Mouse (Mus musculus) C2C12 (cell line): ENCODE measurements around the gene Msl2. TPM values are rescaled to one million over a fixed set of nuclear protein-coding genes. Genes with fewer than 3 reads are reported as not detected.

Experiments
- H3K27me3 ChIP-seq: one replicate; pipeline ENCODE4 v1.6.1; 2011; ENCODE audit not compliant: control insufficient read depth, insufficient read depth, insufficient read length
- H3K36me3 ChIP-seq: one replicate; pipeline ENCODE4 v1.6.1; 2011; ENCODE audit not compliant: control insufficient read depth, insufficient read depth
- H3K4me3 ChIP-seq: one replicate; pipeline ENCODE4 v1.5.1; 2011; ENCODE audit warnings: mild to moderate bottlenecking, control low read depth; ENCODE audit not compliant: poor library complexity, insufficient read depth, severe bottlenecking
- H3K79me2 ChIP-seq: one replicate; pipeline ENCODE4 v1.6.1; 2011; ENCODE audit not compliant: control insufficient read depth, insufficient read depth
- H3K79me3 ChIP-seq: one replicate; pipeline ENCODE4 v1.6.1; 2011; ENCODE audit warnings: low read depth, control low read depth
- H3ac ChIP-seq: one replicate; pipeline ENCODE3; 2011; ENCODE audit warnings: low read depth; ENCODE audit not compliant: control insufficient read depth, insufficient read length
- CEBPB ChIP-seq: IDR thresholded peaks from one replicate; pipeline ENCODE4 v1.6.1; 2011; ENCODE audit warnings: low read depth, mild to moderate bottlenecking, control low read depth, moderate library complexity
- CTCF ChIP-seq: IDR thresholded peaks from one replicate; pipeline ENCODE4 v1.5.1; 2011; ENCODE audit not compliant: control insufficient read depth, insufficient read depth, insufficient read length
- FOSL1 ChIP-seq: IDR thresholded peaks from one replicate; pipeline ENCODE4 v1.8.0; 2011; ENCODE audit warnings: mild to moderate bottlenecking, low read length; ENCODE audit not compliant: poor library complexity, insufficient read depth, severe bottlenecking
- MAX ChIP-seq: IDR thresholded peaks from one replicate; pipeline ENCODE4 v1.6.1; 2011; ENCODE audit warnings: mild to moderate bottlenecking, control low read depth
- MYOD1 ChIP-seq: IDR thresholded peaks from one replicate; pipeline ENCODE4 v1.6.1; 2011; ENCODE audit warnings: low read depth; ENCODE audit not compliant: control insufficient read depth, insufficient read length
- MYOG ChIP-seq: IDR thresholded peaks from one replicate; pipeline ENCODE4 v1.6.1; 2011; ENCODE audit not compliant: control insufficient read depth, insufficient read length; ENCODE audit errors: extremely low read depth
- USF1 ChIP-seq: IDR thresholded peaks from one replicate; pipeline ENCODE4 v1.6.1; 2011; ENCODE audit warnings: low read depth, mild to moderate bottlenecking, control low read depth, moderate library complexity
- polyA plus RNA-seq: library from polyadenylated mRNA; unstranded; fragments of >200 nt; fragmentation: generic; extraction: Trizol; gene quantifications from one replicate; pipeline ENCODE4 v1.2.1, GENCODE M21; 2012; ENCODE audit warnings: missing spikeins

Gene Msl2
- polyA plus RNA-seq, 1 experiment, result 7.6 TPM

DNA sequence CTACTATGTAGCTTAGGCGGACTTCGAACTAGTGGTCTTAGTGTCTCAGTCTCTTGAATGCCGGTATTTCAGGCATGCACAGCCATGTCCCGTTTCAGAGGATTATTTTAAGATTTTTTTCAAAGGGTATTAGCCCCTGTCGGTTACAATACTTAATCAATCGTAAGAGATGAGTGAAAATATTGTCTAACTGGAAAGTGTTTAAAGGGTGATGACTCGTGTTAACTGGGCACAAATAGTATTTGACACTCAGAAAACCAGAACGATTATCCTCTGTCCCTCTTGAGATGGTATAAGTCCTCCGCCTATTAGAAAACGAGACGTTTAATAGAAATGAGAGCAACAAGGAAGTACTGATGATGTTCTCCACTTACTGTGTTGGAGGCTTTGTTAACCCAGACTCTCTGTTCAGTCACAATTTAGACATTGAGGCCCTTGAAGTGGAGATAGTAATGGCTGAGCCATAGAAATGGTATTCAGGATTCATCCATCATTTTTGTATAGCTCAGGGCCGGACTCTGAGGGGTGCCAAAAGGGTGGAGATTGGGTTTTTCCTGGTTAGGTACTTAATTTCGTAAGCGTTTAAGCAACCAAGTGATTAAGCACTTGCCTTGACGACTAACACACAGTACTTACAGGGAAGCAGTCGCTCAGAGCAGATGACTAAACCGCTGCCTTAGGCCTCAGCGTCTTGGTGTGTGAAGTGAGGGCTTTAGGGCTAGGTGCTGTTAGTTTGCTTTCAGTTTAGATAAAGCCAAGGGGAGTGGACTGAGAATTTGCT is 2.4 kb downstream of the Msl2 start:
- TF ChIP-seq CEBPB (no peak), CTCF (no peak), USF1 (no peak), FOSL1 (no peak), MYOD1 (no peak), MAX (no peak), MYOG (no peak)
- Histone ChIP-seq H3ac (peak overlapping the region; percentile 41), H3K79me3 (peaks cover 67% of the 10 kb centered on the region), H3K27me3 (no peaks in the 10 kb centered on the region), H3K4me3 (peak overlapping the region; percentile 78), H3K36me3 (peaks cover 16% of the 10 kb centered on the region), H3K79me2 (peaks cover 69% of the 10 kb centered on the region)

- H3K36me3 ChIP-seq, result peaks cover 24% of the 10 kb centered on the region
- TF ChIP-seq CTCF (no peak), MYOG (no peak), CEBPB (no peak), MAX (no peak), USF1 (no peak), MYOD1 (no peak), FOSL1 (no peak)
- no peaks in the 10 kb centered on the region for H3K27me3 ChIP-seq
- H3K79me2 ChIP-seq, result peaks cover 81% of the 10 kb centered on the region
- H3K4me3 ChIP-seq, result peak overlapping the region; percentile 78
- peaks cover 79% of the 10 kb centered on the region for H3K79me3 ChIP-seq
- no peak overlapping the region for H3ac ChIP-seq
Observed at GRCm38 (mm10) chr9:101077486-101077885, 3.6 kb downstream of the Msl2 start.

DNA sequence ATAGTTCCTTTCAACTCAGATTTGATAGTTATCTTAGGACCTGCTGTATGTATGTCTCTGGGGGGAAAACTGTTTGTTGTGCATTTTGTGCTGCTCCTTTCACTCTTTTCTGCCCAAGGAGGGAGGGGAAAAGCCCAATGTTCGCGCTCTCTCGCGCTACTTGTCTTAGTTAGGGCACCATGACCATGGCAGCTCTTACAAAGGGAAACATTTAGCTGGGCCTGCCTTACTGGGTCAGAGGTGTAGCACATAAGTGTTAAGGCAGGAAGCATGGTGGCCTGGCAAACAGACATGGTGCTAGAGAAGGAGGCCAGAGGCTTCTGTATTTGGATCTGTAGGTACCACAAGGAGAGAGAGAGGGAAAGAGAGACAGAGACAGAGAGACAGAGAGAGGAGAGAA is 4.7 kb downstream of the Msl2 start:
- Histone ChIP-seq H3K4me3 (no peak overlapping the region), H3K27me3 (no peaks in the 10 kb centered on the region), H3ac (no peak overlapping the region), H3K79me2 (peaks cover 92% of the 10 kb centered on the region), H3K36me3 (peaks cover 24% of the 10 kb centered on the region), H3K79me3 (peaks cover 90% of the 10 kb centered on the region)
- TF ChIP-seq CEBPB (no peak), MYOD1 (no peak), MYOG (no peak), CTCF (no peak), MAX (no peak), FOSL1 (no peak), USF1 (no peak)

DNA sequence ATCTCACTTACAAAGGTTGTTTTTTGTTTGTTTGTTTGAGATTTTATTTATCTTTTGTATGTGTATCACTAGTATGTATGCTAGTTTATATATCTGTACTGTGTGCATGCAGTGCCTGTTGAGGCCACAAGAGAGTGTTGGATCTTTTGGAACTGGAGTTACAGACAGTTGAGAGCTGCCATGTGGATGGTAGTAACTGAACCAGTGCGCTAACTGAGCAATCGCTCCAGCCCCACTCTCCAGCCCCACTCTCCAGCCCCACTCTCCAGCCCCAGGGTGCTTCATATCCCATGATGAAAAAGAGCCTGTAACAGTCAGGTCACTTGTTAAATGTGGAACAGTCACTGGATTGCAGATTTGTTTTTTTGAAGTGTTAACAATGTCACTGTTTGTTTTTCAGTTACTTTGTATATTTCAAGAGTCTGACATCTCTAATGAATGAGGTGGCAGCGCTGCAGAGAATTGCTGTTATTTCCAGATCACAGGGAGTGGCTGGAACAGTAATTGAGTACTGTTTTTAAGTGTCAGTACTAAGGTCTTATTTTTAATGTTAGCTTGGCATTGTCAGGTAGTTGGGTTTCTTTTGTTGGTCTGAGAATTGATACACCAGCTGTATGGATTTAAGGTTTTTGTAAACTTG is 6.3 kb downstream of the Msl2 start:
- Histone ChIP-seq H3ac (no peak overlapping the region), H3K36me3 (peaks cover 24% of the 10 kb centered on the region), H3K4me3 (no peak overlapping the region), H3K27me3 (no peaks in the 10 kb centered on the region), H3K79me3 (peaks cover 100% of the 10 kb centered on the region), H3K79me2 (peaks cover 100% of the 10 kb centered on the region)
- TF ChIP-seq FOSL1, result no peak
- TF ChIP-seq USF1, result no peak
- no peak for TF ChIP-seq MAX
- no peak for TF ChIP-seq MYOD1
- no peak for TF ChIP-seq CEBPB

DNA sequence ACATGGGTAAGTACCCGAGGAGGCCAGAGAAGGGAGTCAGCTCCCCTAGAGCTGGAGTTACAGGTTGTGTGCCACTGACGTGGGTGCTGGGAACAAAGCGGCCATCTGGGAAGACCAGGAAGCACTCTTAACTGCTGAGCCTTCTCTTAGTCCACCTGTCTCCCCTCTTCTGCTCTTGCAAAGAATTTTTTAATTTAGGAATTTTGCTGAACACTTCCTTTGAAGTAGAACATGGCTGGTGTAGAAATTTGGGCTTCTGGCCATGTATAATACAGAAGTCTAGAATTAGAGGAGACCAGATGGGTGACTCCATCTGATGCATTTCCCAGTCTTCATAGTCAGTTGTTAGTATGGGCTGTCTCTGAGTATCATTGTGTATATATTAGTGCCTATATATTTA is 9.8 kb downstream of the Msl2 start:
- Histone ChIP-seq H3ac (no peak overlapping the region), H3K36me3 (peaks cover 8% of the 10 kb centered on the region), H3K27me3 (no peaks in the 10 kb centered on the region), H3K79me3 (peaks cover 66% of the 10 kb centered on the region), H3K4me3 (no peak overlapping the region), H3K79me2 (peaks cover 68% of the 10 kb centered on the region)
- no peak for TF ChIP-seq CEBPB
- no peak for TF ChIP-seq MYOD1
- no peak for TF ChIP-seq MYOG
- no peak for TF ChIP-seq USF1
- TF ChIP-seq MAX, result no peak
- no peak for TF ChIP-seq FOSL1
- TF ChIP-seq CTCF, result no peak

GRCm38 (mm10) chr9:101095425-101095824 is 21.5 kb downstream of the Msl2 start:
- Histone ChIP-seq H3K79me3 (peaks cover 86% of the 10 kb centered on the region), H3K79me2 (peaks cover 87% of the 10 kb centered on the region), H3ac (no peak overlapping the region), H3K36me3 (peaks cover under 1% of the 10 kb centered on the region), H3K4me3 (no peak overlapping the region), H3K27me3 (no peaks in the 10 kb centered on the region)
- TF ChIP-seq CTCF, result no peak
